Mouse (Mus musculus) heart, embryonic 15.5 days (tissue): ENCODE measurements around the gene Olfr809. TPM values are rescaled to one million over a fixed set of nuclear protein-coding genes. Genes with fewer than 3 reads are reported as not detected.

ENCODE experiments used
- ATAC-seq: fragments of 200-750 bp; cut with Nextera tagmentation; replicated peaks from 2 replicates; pipeline ENCODE4 v1.8.0; 2017; ENCODE audit warnings: low read depth, moderate TSS enrichment; ENCODE audit not compliant: insufficient number of reproducible peaks, insufficient read depth, low FRiP score
- H3K27ac ChIP-seq: fragments of 300-500 bp; sonication (generic); 2 replicates; pipeline ENCODE4 v1.5.1; 2015; ENCODE audit warnings: mild to moderate bottlenecking, inconsistent platforms
- H3K27me3 ChIP-seq: fragments of 300-500 bp; sonication (generic); 2 replicates; pipeline ENCODE4 v1.6.1; 2015; ENCODE audit warnings: inconsistent platforms
- H3K36me3 ChIP-seq: fragments of 300-500 bp; sonication (generic); 2 replicates; pipeline ENCODE4 v1.6.1; 2015; ENCODE audit warnings: mild to moderate bottlenecking, inconsistent platforms
- H3K4me1 ChIP-seq: fragments of 300-500 bp; sonication (generic); replicated peaks from 2 replicates; pipeline ENCODE4 v1.6.1; 2015; ENCODE audit warnings: inconsistent platforms
- H3K4me2 ChIP-seq: fragments of 300-500 bp; sonication (generic); 2 replicates; pipeline ENCODE4 v1.6.1; 2015; ENCODE audit warnings: inconsistent platforms, mild to moderate bottlenecking, moderate library complexity
- H3K4me3 ChIP-seq: fragments of 300-500 bp; sonication (generic); 2 replicates; pipeline ENCODE4 v1.5.1; 2015; ENCODE audit warnings: mild to moderate bottlenecking, inconsistent platforms
- H3K9ac ChIP-seq: fragments of 300-500 bp; sonication (generic); 2 replicates; pipeline ENCODE4 v1.6.1; 2015; ENCODE audit warnings: mild to moderate bottlenecking, inconsistent platforms
- H3K9me3 ChIP-seq: fragments of 300-500 bp; sonication (generic); replicated peaks from 2 replicates; pipeline ENCODE4 v1.6.1; 2016; ENCODE audit warnings: inconsistent platforms
- WGBS: fragments of 180-500 bp; shearing (Covaris S2); methylation state at CpG from one replicate; pipeline ENCODE4 v1.1.7; 2015; ENCODE audit warnings: mixed read lengths; 5-methylcytosine and 5-hydroxymethylcytosine counted together
- microRNA-seq: library from miRNA; unstranded; fragments of <30 nt; microRNA quantifications from one replicate; pipeline ENCODE4, GENCODE M21; 2016
- polyA plus RNA-seq: library from polyadenylated mRNA; unstranded; fragments of >200 nt; fragmentation: Nextera tagmentation; extraction: Ambion mirVana; gene quantifications from 2 replicates; pipeline ENCODE4 v1.2.1, GENCODE M21; 2015

The Olfr809 gene
- polyA plus RNA-seq: not detected in 2 replicates

GRCm38 (mm10) chr10:129774338-129774737 lies at the start of gene Olfr809:
Gene Olfr809 (plus strand): TSS chr10:129774638.
- H3K27ac ChIP-seq: no peak within 1 kb of the TSS
- no peaks in the 10 kb centered on the region for H3K27me3 ChIP-seq
- no peak within 1 kb of the TSS for H3K4me3 ChIP-seq
- no peak within 1 kb of the TSS for H3K4me2 ChIP-seq
- no peak within 1 kb of the TSS for H3K9ac ChIP-seq
- H3K4me1 ChIP-seq: no peaks in the 10 kb centered on the region
- ATAC-seq: no peak
- no peaks in the 10 kb centered on the region for H3K36me3 ChIP-seq
- H3K9me3 ChIP-seq: no peaks in the 10 kb centered on the region

- no peak within 1 kb of the TSS for H3K9ac ChIP-seq
- 91% methylated on average over 2 of the region's 2 CpGs for WGBS
- H3K4me3 ChIP-seq: no peak within 1 kb of the TSS
- H3K36me3 ChIP-seq: no peaks in the 10 kb centered on the region
- ATAC-seq: no peak
- no peaks in the 10 kb centered on the region for H3K9me3 ChIP-seq
- H3K27me3 ChIP-seq: no peaks in the 10 kb centered on the region
- no peaks in the 10 kb centered on the region for H3K4me1 ChIP-seq
- H3K27ac ChIP-seq: no peak within 1 kb of the TSS
- no peak within 1 kb of the TSS for H3K4me2 ChIP-seq
These were observed 45.2 kb upstream of the Olfr809 start, which contains the start of gene Olfr805 for GRCm38 (mm10) chr10:129729275-129729674. Gene Olfr805 (minus strand): TSS chr10:129729375.

GRCm38 (mm10) chr10:129741821-129742220 lies 32.6 kb upstream of the Olfr809 start, which contains the start of gene Olfr806:
Gene Olfr806 (minus strand): TSS chr10:129741921.
- H3K4me3 ChIP-seq: no peak within 1 kb of the TSS
- no peak within 1 kb of the TSS for H3K9ac ChIP-seq
- no peaks in the 10 kb centered on the region for H3K36me3 ChIP-seq
- no peaks in the 10 kb centered on the region for H3K4me1 ChIP-seq
- ATAC-seq: no peak
- H3K4me2 ChIP-seq: no peak within 1 kb of the TSS
- no peaks in the 10 kb centered on the region for H3K27me3 ChIP-seq
- no peaks in the 10 kb centered on the region for H3K9me3 ChIP-seq
- no peak within 1 kb of the TSS for H3K27ac ChIP-seq

GRCm38 (mm10) chr10:129757693-129758092 lies 16.7 kb upstream of the Olfr809 start, which contains the start of gene Olfr807:
Gene Olfr807 (minus strand): TSS chr10:129757793.
- H3K4me2 ChIP-seq: no peak within 1 kb of the TSS
- H3K27me3 ChIP-seq: no peaks in the 10 kb centered on the region
- H3K9ac ChIP-seq: no peak within 1 kb of the TSS
- no peaks in the 10 kb centered on the region for H3K36me3 ChIP-seq
- no peaks in the 10 kb centered on the region for H3K4me1 ChIP-seq
- WGBS: 91% methylated on average over 1 of the region's 1 CpGs
- H3K27ac ChIP-seq: no peak within 1 kb of the TSS
- H3K4me3 ChIP-seq: no peak within 1 kb of the TSS
- no peak for ATAC-seq
- H3K9me3 ChIP-seq: no peaks in the 10 kb centered on the region

- WGBS: 81% methylated on average over 1 of the region's 1 CpGs
- no peak within 1 kb of the TSS for H3K4me2 ChIP-seq
- H3K4me1 ChIP-seq: no peaks in the 10 kb centered on the region
- H3K9ac ChIP-seq: no peak within 1 kb of the TSS
- ATAC-seq: no peak
- H3K27me3 ChIP-seq: no peaks in the 10 kb centered on the region
- H3K9me3 ChIP-seq: no peaks in the 10 kb centered on the region
- no peak within 1 kb of the TSS for H3K27ac ChIP-seq
- H3K4me3 ChIP-seq: no peak within 1 kb of the TSS
- no peaks in the 10 kb centered on the region for H3K36me3 ChIP-seq
These were observed 9.3 kb upstream of the Olfr809 start, which contains the start of gene Olfr808 for GRCm38 (mm10) chr10:129765182-129765581. Gene Olfr808 (plus strand): TSS chr10:129765482.

GRCm38 (mm10) chr10:129778123-129778522 lies 3.7 kb downstream of the Olfr809 start:
- no peaks in the 10 kb centered on the region for H3K36me3 ChIP-seq
- no peak overlapping the region for H3K4me3 ChIP-seq
- H3K9ac ChIP-seq: no peak overlapping the region
- no peak for ATAC-seq
- no peaks in the 10 kb centered on the region for H3K9me3 ChIP-seq
- H3K27me3 ChIP-seq: no peaks in the 10 kb centered on the region
- H3K27ac ChIP-seq: no peak overlapping the region
- no peaks in the 10 kb centered on the region for H3K4me1 ChIP-seq
- no peak overlapping the region for H3K4me2 ChIP-seq

GRCm38 (mm10) chr10:129794817-129795216 lies 20.4 kb downstream of the Olfr809 start, which contains the start of gene Olfr810:
Gene Olfr810 (minus strand): TSS chr10:129794917.
- Histone ChIP-seq H3K36me3 (no peaks in the 10 kb centered on the region), H3K27me3 (no peaks in the 10 kb centered on the region), H3K4me3 (no peak within 1 kb of the TSS), H3K27ac (no peak within 1 kb of the TSS), H3K9me3 (no peaks in the 10 kb centered on the region), H3K4me2 (no peak within 1 kb of the TSS), H3K9ac (no peak within 1 kb of the TSS), H3K4me1 (no peaks in the 10 kb centered on the region)
- no peak for ATAC-seq

- no peaks in the 10 kb centered on the region for H3K4me1 ChIP-seq
- no peaks in the 10 kb centered on the region for H3K36me3 ChIP-seq
- 74% methylated on average over 4 of the region's 4 CpGs for WGBS
- H3K4me3 ChIP-seq: no peak within 1 kb of the TSS
- H3K4me2 ChIP-seq: no peak within 1 kb of the TSS
- H3K27me3 ChIP-seq: no peaks in the 10 kb centered on the region
- no peaks in the 10 kb centered on the region for H3K9me3 ChIP-seq
- no peak within 1 kb of the TSS for H3K27ac ChIP-seq
- no peak for ATAC-seq
- H3K9ac ChIP-seq: no peak within 1 kb of the TSS
These were observed 29.9 kb downstream of the Olfr809 start, which contains the start of gene Olfr811 for GRCm38 (mm10) chr10:129804296-129804695. Gene Olfr811 (minus strand): TSS chr10:129804396.

Small RNA genes within 50 kb of the gene (microRNA-seq; reads per million reads assigned to microRNA genes)
- gene Gm24485: not detected

Other genes starting within 250 kb of the Olfr809 start
- gene Olfr792, start 235.5 kb upstream of the Olfr809 start, polyA plus RNA-seq: not detected in 2 replicates
- gene Olfr794, start 207.0 kb upstream of the Olfr809 start, polyA plus RNA-seq: not detected in 2 replicates
- gene Olfr796, start 162.1 kb upstream of the Olfr809 start, polyA plus RNA-seq: not detected in 2 replicates
- not detected in 2 replicates for gene Olfr798, start 146.7 kb upstream of the Olfr809 start, polyA plus RNA-seq
- gene Olfr799, start 137.2 kb upstream of the Olfr809 start, polyA plus RNA-seq: not detected in 2 replicates
- gene Olfr800, start 116.9 kb upstream of the Olfr809 start, polyA plus RNA-seq: not detected in 2 replicates
- gene Olfr801, start 100.8 kb upstream of the Olfr809 start, polyA plus RNA-seq: not detected in 2 replicates
- gene Olfr802, start 86.5 kb upstream of the Olfr809 start, polyA plus RNA-seq: not detected in 2 replicates
- not detected in 2 replicates for gene Olfr803, start 80.4 kb upstream of the Olfr809 start, polyA plus RNA-seq
- gene Olfr804, start 71.4 kb upstream of the Olfr809 start, polyA plus RNA-seq: not detected in 2 replicates
- gene Olfr805, start 45.3 kb upstream of the Olfr809 start, polyA plus RNA-seq: not detected in 2 replicates
- gene Olfr806, start 32.7 kb upstream of the Olfr809 start, polyA plus RNA-seq: not detected in 2 replicates
- gene Olfr807, start 16.8 kb upstream of the Olfr809 start, polyA plus RNA-seq: not detected in 2 replicates
- not detected in 2 replicates for gene Olfr808, start 9.2 kb upstream of the Olfr809 start, polyA plus RNA-seq
- not detected in 2 replicates for gene Olfr810, start 20.3 kb downstream of the Olfr809 start, polyA plus RNA-seq
- gene Olfr811, start 29.8 kb downstream of the Olfr809 start, polyA plus RNA-seq: not detected in 2 replicates
- gene Olfr812, start 71.5 kb downstream of the Olfr809 start, polyA plus RNA-seq: not detected in 2 replicates
- gene Olfr813, start 80.7 kb downstream of the Olfr809 start, polyA plus RNA-seq: not detected in 2 replicates
- gene Olfr814, start 105.2 kb downstream of the Olfr809 start, polyA plus RNA-seq: not detected in 2 replicates
- not detected in 2 replicates for gene Olfr815, start 131.2 kb downstream of the Olfr809 start, polyA plus RNA-seq
- gene Olfr816, start 141.0 kb downstream of the Olfr809 start, polyA plus RNA-seq: not detected in 2 replicates
- not detected in 2 replicates for gene Olfr818, start 174.5 kb downstream of the Olfr809 start, polyA plus RNA-seq
- gene Olfr819, start 192.6 kb downstream of the Olfr809 start, polyA plus RNA-seq: not detected in 2 replicates
- gene Olfr247, start 201.5 kb downstream of the Olfr809 start, polyA plus RNA-seq: not detected in 2 replicates
- gene Gm10310, start 210.4 kb downstream of the Olfr809 start, polyA plus RNA-seq: not detected in 2 replicates
- not detected in 2 replicates for gene Olfr820, start 238.0 kb downstream of the Olfr809 start, polyA plus RNA-seq